Mouse (Mus musculus): ENCODE results near the gene Gm49384. TPM values are rescaled to one million over a fixed set of nuclear protein-coding genes. Genes with fewer than 3 reads are reported as not detected.

The Gm49384 gene
- total RNA-seq, 1 experiment from 2014 or later: 5.4 TPM

- DNase-seq: no peak
These were observed 3.3 kb upstream of the Gm49384 start for GRCm38 (mm10) chr12:69207396-69207795.

GRCm38 (mm10) chr12:69198985-69199384 is 5.1 kb downstream of the Gm49384 start:
- no peak for DNase-seq

- peak; percentile 81 for DNase-seq
These were observed 5.9 kb downstream of the Gm49384 start, which contains the start of gene Dnaaf2 for GRCm38 (mm10) chr12:69198164-69198535. Gene Dnaaf2, minus strand, starts transcription at chr12:69198429.

- DNase-seq: peak; percentile 66
These were observed 6.5 kb downstream of the Gm49384 start for GRCm38 (mm10) chr12:69197378-69198163.

- peak; percentile 76 for DNase-seq
These were observed 7.4 kb downstream of the Gm49384 start, which contains the start of gene Gm49383 for GRCm38 (mm10) chr12:69196444-69197377. Gene Gm49383, minus strand, starts transcription at chr12:69197104.

GRCm38 (mm10) chr12:69192637-69193036 is 11.4 kb downstream of the Gm49384 start:
- no peak for DNase-seq

- no peak for DNase-seq
These were observed 12.7 kb downstream of the Gm49384 start for GRCm38 (mm10) chr12:69191396-69191795.

GRCm38 (mm10) chr12:69190522-69190921 is 13.5 kb downstream of the Gm49384 start:
- no peak for DNase-seq

- no peak for DNase-seq
These were observed 14.0 kb downstream of the Gm49384 start for GRCm38 (mm10) chr12:69190074-69190473.

- no peak for DNase-seq
These were observed 17.1 kb downstream of the Gm49384 start for GRCm38 (mm10) chr12:69186811-69187471.

- no peak for DNase-seq
These were observed 18.7 kb downstream of the Gm49384 start for GRCm38 (mm10) chr12:69185371-69185770.

GRCm38 (mm10) chr12:69184342-69185295 is 19.4 kb downstream of the Gm49384 start:
- DNase-seq: peak; percentile 64

GRCm38 (mm10) chr12:69183583-69184308 is 20.3 kb downstream of the Gm49384 start, which contains the start of the genes Rpl36al and Mgat2:
Gene Rpl36al, minus strand, starts transcription at chr12:69184083.
Gene Mgat2, plus strand, starts transcription at chr12:69184157.
- peak; percentile 100 for DNase-seq

GRCm38 (mm10) chr12:69181800-69182199 is 22.3 kb downstream of the Gm49384 start:
- no peak for DNase-seq

- DNase-seq: no peak
These were observed 24.7 kb downstream of the Gm49384 start for GRCm38 (mm10) chr12:69179371-69179770.

GRCm38 (mm10) chr12:69177526-69177925 is 26.5 kb downstream of the Gm49384 start:
- DNase-seq: no peak

- DNase-seq: no peak
These were observed 28.1 kb downstream of the Gm49384 start for GRCm38 (mm10) chr12:69175975-69176374.

- DNase-seq: no peak
These were observed 32.8 kb downstream of the Gm49384 start for GRCm38 (mm10) chr12:69171307-69171706.

GRCm38 (mm10) chr12:69168461-69169106 is 35.5 kb downstream of the Gm49384 start, which contains the start of gene Lrr1:
Gene Lrr1, plus strand, starts transcription at chr12:69168814.
- DNase-seq: peak; percentile 81

Measured in adrenal gland, postnatal 25 days (tissue).